Mouse (Mus musculus): ENCODE measurements around the gene Esp8.

DNA sequence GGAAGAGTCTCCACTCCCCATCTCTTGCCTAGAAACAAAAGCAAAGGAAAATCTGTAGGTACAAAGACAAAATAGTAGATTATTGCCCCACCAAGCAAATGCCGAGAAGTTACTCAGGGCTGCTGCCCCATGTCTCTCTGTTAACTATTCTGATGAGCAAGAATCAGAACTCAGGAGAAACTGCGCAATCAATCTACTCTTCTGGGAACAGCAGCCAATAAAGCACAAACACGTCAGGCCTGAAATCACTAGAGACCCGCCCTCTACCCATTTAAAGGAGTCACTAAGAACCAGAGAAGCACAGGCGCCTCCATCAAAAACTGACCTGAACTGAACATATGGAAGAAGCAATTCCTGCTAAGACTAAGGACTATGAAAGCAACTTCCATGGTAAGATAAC is 41.4 kb downstream of the Esp8 start, which contains the start of gene Esp6:
- TF ChIP-seq CTCF (IDR thresholded peaks at IDR 0.05; ENCODE audit: low read depth, low read length), result no peak
- no peak for TF ChIP-seq POLR2AphosphoS5 (IDR thresholded peaks at IDR 0.05; ENCODE audit: insufficient replicate concordance, low read depth, low read length)
- TF ChIP-seq GATA1 (IDR thresholded peaks at IDR 0.05; ENCODE audit: borderline replicate concordance, low read length), result no peak
- TF ChIP-seq TAL1 (conservative IDR thresholded peaks at IDR 0.05; ENCODE audit: low read depth, low read length), result no peak
- TF ChIP-seq GATA2 (IDR thresholded peaks at IDR 0.05; ENCODE audit: borderline replicate concordance, low read depth, low read length), result no peak
